Mouse (Mus musculus) ovary, postnatal 10 days (tissue): ENCODE measurements around the gene Csrnp3.
A peak's percentile ranks its signal among the peaks of the same experiment; 100 is the strongest.
"Not testable (repeated sequence)": the region's sequence is repeated elsewhere in the genome, so short reads cannot be mapped to it uniquely, and the experiment has no call there.

Experiments used
- DNase-seq: peaks from one replicate; pipeline ENCODE4 v3.0.0; 2022; ENCODE audit warnings: low spot score

Gene Csrnp3

DNA sequence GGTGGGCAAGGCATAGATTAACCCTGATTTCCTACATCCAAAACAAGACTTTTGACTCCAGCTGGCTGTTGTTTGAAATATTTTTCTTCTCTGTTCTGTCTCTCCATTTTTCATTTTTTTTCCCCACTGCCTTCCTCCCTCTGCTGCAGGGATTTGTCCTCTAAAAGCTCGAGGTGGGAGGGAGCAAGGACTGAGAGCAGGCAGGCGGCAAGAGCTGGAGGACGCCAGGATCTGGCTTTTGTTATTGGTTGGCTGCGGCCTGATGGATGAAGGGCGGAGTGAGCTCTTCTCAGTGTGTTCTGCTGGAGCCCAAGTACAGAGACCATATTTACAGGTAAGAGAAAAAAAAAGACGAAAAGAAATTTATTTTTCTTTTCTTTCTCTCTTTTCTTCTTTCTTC, at the start of gene Csrnp3:
TSS of gene Csrnp3 (plus strand) at position 217 of the 400 bp plus-strand sequence.
- DNase-seq = peak; percentile 3

DNA sequence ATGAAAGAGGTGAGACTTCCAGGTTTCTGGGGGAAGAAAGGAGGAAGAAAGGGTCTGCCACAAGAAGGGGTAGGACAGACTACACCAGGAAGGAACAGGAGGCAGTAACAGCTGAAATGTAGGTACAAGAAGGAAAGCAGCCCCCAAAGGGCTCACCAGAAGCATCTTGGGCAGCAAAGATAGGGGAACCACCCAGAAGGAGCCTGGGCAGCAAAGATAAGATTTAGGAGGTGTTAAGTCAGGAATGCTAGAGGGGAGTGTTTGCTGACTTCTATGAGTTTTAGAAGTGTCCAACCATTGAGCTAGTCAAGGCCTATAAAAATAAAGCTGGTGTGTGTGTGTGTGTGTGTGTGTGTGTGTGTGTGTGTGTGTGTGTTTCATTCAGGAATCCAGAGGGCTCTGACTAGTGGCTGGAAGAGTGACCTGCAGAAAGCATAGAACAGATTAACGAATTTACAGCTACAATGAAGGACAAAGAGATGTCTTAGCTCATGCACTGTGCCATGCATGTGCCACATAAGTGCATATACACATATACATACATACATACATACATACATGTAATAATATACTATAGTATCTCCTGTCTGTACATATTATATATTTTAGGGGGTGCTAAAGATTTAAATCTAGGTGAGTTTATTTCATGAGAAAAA, 44.4 kb upstream of the Csrnp3 start:
- DNase-seq = no peak

DNA sequence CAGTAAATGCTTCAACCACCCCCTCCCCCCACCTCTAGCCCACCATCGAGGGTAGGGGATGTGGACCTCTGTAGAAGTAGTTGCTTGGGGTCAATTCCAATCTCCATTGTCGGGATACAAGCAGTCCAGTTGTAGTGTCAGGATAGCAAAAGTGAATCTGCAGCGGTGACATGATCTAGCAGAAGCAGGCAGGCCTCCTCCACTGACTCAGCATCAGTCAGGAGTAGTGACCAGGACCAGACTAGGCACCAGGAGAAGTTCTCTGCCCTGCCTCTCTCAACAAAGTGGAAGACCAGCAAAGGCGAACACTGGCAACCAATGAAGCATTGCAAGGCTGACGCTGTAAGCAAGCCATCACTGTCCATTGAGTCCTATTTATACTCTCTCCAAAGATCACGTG, 39.0 kb upstream of the Csrnp3 start:
- DNase-seq = no peak

DNA sequence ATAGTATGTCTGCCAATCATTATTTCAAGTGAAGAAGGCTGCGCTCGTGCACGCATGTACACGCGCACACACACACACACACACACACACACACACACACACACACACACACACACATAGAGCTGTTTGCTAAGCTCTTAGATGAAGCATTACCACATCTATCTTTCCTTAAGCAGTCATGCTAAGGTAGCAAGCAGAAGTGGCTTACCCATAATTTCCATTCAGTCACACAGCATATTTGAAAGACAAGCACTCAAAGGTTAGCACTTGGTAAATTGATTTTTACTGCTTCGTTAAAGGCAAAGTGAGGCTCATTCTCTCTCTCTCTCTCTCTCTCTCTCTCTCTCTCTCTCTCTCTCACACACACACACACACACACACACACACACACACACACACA, 34.4 kb upstream of the Csrnp3 start:
- DNase-seq = not testable (repeated sequence)

DNA sequence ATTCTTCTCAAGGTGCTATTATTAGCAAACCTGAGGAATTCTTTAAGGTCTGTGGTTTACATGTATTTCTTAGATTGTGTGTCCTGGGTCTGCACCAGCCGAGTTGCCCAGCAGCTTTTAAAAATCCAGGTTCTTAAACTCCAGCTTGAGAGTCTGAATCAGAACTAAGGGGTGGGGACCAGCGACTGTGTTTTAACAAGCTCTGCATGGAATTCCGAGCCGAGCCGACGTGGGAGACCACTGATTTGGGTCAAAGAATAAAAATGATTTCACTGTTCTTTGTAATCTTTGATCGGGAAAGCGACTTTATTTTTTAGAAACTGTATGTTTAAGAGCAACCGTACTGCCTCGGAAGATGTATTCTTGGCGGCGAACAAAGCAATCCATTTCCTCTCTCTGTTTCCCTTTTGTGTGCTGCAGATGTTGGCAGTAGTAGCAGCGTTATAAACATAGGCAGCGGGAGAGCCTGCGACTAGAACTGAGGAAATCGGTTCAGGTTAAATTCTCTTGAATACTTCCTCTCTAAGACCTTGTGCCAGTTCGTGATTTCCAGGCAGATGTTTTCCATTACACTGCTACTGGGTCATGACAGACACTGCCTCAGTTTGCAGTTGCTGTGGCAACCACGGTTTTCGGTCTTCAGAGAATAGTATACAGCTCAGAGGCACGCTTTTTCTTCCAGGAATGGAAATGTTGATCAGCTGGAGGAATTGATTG, 27.3 kb upstream of the Csrnp3 start:
- DNase-seq = no peak

DNA sequence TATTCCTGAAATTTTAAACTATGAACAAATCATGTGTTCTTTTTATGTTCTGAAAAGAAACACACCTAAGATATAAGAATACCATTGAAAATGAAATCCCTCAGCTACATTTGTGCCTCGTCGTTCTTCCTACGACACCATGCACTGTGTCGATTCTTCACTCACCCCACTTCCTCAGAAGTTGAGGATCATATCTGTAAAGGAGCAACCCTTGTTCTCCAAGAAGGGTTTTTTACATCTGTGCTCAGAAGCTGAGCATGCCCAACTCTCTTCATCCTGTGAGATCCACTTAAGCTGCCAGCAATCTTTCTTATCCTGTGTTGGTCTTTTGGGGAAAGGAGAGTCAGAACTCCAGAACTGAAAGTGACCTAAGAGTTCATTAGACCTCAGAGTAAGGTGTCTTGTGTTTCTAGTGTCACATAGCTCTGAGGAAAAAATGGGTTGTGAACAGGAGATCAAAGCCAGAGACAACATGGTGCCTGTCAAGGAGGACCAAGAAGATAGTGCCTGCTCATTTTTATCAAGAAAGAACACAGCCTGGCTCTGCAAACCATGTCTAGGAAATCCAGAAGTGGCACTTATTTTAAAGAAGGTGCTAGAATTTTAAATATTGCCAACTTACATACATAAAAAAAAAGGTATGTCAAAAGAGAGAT, 25.3 kb upstream of the Csrnp3 start:
- no peak for DNase-seq

DNA sequence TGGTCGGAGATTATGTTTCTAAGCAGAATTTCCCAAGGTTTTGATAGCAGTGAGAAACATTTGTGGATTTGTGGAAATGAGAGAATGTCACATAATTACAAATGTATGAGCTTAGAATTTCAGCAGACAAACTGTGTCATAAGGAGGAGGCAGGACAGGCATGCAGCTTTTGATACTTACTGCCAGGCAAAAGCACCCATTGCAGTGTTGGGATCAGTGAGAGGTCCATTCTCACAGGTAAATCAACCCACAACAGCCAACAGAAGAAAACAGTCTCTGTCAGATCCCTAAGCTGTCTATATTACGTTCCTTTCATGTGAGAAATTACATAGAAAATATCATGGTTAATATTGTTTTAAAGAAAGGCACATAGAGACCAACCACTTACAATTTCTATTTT, 19.3 kb upstream of the Csrnp3 start:
- no peak for DNase-seq

DNA sequence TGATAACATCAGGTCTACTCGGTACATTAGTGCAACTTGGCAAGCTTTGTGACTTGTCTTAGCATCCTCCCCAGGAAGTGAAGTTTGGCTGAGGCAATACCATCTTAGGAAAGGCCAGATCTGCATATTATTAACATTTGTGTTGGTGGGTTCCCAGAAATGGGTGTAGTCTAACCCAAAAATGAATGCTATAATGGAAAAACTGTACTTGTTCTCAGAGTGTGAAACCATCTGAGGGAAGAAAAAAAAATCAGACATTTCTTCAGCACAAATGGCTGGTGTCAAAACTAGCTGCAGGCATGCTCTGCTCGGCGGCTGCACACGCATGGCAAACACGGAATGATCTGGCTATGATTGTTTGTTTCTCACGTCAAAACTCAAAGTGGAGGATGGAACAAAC, 18.8 kb upstream of the Csrnp3 start:
- no peak for DNase-seq

DNA sequence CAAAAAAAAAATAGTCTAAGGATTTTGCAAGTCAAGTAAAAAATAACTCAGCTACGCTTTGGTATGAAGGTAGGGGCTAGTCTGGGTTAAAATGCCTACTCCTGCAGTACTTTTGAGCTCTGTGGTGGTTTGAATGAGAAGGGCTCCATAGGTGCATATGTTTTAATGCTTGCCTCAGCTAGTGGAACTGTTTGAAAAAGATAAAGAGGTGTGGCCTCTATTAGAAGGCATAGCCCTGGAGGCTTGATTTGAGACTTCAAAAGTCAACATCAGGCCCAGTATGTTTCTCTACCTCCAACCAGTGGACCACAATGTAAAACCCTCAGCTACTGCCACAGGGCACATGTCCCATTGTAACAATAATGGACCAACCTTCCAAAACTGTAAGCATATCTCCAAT, 16.9 kb upstream of the Csrnp3 start:
- DNase-seq = no peak

DNA sequence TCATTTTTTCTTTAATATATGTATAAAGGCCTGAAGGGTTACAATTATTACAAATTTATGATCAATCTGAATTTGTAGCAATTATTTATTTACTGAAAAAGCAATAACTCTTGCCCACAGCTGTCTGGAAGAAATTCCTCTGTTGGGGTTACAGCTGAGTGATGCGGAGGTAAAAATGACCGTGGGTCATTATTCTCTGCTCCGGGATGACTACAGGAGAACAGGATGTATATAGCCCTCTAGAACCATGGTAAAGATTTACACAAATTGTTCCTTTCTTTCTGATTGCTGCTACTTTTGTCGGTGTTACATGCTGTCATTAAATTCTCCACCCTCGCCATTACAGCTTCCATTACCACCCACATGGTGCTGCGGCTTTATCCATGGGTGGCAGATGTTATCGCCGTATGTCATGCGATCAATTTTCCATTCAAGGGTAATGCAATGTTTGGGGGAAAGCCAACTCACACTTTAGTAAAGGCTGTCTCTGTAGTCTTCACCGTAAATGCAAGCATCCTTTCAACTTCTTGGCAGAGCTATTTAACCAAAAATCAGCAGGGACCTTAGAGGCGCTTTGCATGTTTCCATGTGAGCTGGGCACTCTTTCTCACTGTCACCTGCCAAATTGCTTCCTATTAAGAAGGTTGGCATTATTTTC, 12.7 kb upstream of the Csrnp3 start:
- no peak for DNase-seq

DNA sequence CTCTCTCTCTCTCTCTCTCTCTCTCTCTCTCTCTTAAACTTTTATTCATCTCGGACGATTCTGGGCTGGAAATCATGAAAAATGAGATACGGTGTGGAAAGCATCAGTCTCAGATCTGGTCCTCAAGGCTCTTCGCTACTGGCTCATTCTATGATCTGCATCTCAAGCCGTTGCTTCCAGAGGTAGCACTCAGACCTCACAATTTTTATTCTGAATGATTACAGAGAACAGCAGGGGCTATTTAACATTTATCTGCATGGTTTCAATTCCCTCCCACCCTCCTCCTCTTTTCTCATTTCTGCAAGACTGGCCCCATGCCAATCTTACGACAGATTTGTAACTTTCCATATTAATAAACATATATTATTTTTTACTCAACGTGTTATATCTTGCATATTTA, 12.1 kb upstream of the Csrnp3 start:
- DNase-seq = no peak

DNA sequence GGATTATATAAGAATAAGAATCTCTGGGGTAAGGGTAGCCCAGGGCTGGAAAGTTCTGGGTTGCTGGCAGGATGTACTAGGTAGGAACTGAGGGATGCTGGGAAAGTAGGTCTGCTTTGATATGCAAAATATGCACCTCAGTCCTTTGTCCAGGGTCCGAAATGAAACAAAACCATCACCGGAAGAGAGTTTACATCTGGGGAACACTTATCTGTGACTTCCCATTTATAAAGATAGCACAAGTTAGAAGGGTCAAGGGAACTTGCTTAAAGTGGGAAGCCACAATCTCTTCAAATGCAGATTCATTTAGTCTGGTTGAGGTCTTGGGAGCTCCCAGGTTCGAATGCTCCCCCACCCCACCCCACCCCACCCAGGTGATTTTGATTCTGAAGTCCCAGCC, 4.0 kb upstream of the Csrnp3 start:
- no peak for DNase-seq

DNA sequence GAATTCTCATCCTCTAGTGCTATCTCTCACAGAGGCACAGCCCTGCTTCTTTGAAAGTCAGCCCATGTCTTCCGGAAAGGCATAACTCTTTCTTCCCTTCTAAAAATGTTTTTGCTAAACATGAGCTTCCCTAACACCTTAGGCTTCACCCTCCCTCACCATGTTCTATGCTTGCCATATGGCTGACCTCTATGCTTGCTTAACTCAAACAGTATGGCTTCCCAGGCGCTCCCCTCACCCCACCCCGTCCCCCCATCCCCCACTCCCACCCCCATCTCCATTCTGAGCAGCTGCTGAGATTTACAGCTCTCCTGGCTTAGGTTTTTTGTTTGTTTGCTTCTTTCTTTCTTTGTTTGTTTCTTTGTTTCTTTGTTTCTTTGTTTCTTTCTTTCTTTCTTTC, 3.2 kb upstream of the Csrnp3 start:
- DNase-seq = no peak

DNA sequence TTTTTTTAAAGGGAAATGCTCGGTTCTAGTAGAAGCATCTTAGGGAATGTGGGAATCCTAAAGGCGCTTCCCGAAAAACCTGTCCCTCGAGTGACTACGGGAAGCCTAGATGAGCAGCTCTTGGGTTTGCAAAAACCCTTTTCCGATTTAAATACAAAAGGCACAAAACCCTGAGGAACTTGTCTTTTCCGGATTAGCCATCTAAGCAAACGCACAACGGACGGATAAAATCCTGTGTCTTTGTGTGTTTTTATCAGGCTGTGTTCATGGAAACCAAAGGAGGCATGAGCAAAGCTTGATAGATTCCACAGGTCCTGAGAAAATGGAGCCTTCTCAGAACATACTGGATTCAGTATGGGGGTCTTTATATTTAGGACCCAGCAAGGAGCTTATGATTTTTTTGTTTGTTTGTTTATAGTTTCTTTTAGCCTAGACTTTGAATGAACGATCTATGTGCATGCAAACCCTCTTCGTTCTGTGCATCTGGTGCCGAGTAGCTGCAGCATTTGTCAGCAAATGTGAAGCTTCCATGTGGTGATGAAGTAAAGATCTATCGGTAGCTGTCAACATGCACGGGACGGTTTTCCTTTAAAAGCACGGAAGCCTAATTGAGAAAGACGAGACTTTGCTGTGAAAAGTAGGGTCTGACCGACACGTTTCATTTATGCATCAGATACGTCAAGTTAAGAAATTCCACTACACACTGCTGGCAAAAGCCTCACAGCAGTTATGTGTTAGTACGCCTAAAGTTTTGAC, 611 bp downstream of the Csrnp3 start:
- DNase-seq = no peak

DNA sequence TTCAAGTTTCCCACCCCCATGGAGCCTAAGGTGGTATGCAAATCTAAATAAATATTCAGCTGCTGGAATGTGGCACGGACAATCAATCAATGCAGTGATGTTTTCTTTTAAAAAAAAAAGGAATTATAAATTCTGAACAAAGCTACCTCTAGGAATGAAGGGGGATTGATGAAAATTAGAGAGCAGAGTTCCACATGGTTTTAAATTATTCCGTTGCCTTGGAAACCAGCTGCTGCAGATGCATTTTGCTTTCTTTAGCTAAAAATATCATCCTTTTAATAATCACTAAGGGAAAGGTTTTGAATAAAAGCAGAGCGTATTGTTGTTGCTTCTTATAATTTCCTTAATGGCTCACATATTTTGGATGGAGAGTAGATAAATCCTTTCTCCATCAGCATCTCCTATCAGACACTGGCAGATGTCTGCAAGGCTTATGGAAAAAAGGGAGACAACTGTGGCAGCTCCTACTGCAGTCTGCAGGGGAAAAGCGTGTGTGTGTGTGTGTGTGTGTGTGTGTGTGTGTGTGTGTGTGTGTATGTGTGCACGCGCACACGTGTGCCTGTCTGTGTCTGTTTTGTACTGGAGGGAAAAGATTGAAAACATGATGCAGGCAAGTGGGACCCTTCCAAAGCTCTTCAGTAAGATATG, 2.0 kb downstream of the Csrnp3 start:
- no peak for DNase-seq

DNA sequence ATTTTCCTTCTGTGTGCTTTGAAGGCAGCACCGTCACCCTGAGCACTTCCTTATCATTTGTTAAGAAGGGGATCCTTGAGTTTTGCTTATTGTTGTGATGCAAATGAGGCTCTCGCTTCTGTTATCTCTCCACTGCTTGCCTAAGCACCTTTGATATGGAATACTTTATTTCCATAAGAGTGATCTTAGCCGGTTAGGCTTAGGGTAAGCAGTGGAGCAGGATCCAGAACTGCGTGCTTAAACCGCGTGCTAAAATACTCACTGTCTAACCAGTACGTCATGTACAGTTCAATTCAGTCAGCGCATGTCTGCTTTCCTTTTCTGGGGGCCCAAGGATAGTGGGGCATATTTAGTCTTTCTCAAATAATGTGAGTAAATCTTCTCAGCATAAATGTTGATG, 3.1 kb downstream of the Csrnp3 start:
- no peak for DNase-seq

DNA sequence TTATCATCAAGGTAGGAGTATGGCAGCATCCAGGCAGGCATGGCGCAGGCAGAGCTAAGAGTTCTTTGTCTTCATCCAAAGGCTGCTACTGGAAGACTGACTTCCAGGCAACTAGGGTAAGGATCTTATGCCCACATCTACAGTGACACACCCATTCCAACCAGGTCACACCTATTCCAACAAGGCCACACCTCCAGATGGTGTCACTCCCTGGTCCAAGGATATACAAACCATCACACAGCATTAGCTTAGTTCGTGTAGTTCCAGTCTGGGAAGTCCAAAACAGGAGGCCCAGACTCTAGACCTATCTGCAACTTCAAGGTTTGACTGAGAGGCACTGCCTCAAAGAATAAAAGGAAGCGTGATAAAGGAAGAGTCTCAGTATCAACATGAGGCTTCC, 4.7 kb downstream of the Csrnp3 start:
- not testable (repeated sequence) for DNase-seq

DNA sequence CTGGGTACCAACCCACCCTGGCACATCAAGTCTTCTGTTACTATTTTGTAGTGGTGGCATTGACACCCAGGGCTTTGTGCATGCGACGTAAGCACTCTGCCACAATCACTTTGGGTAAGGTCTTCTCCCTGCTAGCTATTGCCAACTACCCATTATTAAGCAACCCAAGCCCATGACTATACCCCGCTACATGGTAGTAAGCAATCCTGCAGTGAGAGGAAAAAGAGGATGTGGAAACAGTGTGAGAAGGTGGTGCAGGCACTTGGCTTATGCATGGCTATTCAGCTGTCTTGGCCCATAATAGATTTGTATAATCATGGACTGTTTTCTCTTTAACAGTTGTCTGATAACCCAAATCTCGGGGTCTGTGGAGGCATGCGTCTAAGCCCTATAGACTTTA, 11.2 kb downstream of the Csrnp3 start:
- no peak for DNase-seq

DNA sequence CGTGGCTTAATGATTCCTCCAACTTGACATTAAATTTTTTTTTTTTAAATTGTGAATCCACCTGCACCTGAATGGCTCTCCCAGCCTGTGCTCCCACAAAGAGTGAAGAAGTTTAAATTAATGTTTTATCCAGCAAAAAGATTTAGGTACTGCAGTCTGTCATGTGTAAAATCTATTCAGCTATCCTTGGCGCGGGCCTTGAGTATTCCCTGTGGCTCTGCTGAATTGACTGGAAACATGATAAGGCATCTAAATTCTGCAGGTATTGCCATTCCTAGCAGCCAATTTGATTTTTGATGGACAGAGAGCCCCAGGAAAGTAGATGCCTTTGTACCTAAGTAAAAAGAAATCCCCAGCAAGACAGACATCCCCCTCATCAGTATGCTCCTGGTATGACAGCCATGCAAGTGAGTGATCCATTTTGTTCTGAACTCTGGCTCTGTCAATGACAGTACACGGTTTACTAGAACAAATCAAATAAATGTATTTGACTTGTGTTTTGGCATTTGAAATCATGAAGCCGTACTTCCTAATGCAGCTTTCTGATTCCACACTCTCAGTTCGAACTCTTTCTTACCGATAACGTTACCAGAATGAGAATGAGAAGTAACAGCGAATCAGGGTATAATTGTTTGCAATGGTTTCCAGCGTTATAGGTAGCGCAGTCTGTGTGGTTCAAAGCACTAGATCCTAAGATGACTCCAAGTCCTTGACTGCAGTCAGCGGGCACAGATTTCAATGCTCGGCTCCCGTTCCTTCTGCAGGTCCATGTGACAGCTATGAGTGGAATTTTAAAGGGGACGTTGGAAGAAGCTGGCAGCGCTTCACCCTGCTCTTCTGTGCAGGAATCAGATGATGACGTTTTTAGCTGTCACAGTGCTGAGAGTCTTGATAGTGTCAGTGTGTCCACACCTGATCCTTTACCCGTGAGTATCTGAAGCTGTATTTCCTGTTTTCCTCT, 14.5 kb downstream of the Csrnp3 start:
- no peak for DNase-seq

DNA sequence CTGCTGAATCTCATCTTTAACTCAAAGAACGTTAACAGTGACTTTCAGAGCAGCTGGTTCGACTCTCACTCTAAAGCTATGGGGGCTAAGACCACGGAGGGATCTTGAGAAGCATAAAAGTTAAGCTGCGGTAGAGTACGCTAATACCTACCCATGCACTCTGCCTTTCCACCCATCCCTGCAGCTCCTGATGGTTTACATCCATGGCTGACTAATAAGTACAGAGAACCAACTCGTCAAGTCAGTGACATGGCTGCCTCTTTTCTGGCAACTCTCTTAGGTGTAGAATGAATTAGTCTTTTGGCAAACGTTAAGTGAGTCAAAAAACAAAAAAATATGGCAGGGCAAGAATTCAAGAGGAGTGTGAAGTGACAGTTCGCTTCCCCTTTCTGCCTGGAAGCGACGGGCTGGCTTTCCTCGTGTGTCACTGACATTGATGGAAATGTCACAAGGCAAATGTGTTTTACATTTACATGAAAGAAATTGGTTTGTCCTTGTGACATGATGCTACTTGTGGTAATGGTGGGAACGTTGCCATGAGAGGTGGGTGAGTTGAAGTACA, 19.3 kb downstream of the Csrnp3 start:
- DNase-seq = no peak
